Mouse (Mus musculus): ENCODE results near the gene Gm10401. TPM values are rescaled to one million over a fixed set of nuclear protein-coding genes. Genes with fewer than 3 reads are reported as not detected.

Gm10401 gene
- total and polyA plus RNA-seq, 3 experiments: not detected

- peak overlapping the region; percentile 27; the same call in 1 of the 2 replicates for H3K9ac ChIP-seq (ENCODE audit: low read depth, low read length)
- no peaks in the 10 kb centered on the region for H3K36me3 ChIP-seq (ENCODE audit: control insufficient read depth, insufficient read depth, low read length)
- intact Hi-C loops (cut with DNase I): no loop called here
- H3K27me3 ChIP-seq (ENCODE audit: control insufficient read depth, insufficient read depth, low read length): no peaks in the 10 kb centered on the region
- peak in 1 of 2 experiments; percentile 39 for DNase-seq
- WGBS: 31% methylated on average over 6 of the region's 6 CpGs
- H3K27ac ChIP-seq: peak overlapping the region; percentile 85
- peak overlapping the region; percentile 86 for H3K4me3 ChIP-seq
- peaks cover 3% of the 10 kb centered on the region; the same call in 1 of the 2 replicates for H3K79me2 ChIP-seq (replicated peaks; ENCODE audit: control insufficient read depth, insufficient read depth, low read length)
- TF ChIP-seq CTCF (IDR thresholded peaks at IDR 0.05) (no peak), EP300 (IDR thresholded peaks at IDR 0.05; ENCODE audit: insufficient read depth, low read depth, low read length) (no peak), POLR2A (IDR thresholded peaks at IDR 0.05; ENCODE audit: insufficient read depth, low read depth, low read length) (no peak)
- H3K4me1 ChIP-seq (ENCODE audit: control insufficient read depth, insufficient read depth, low read length): peaks cover 2% of the 10 kb centered on the region
These were observed 35.4 kb upstream of the Gm10401 start for GRCm38 (mm10) chr5:115133358-115134066.

GRCm38 (mm10) chr5:115132465-115132864 lies 34.4 kb upstream of the Gm10401 start:
- WGBS: 82% methylated on average over 8 of the region's 8 CpGs
- no peaks in the 10 kb centered on the region for H3K36me3 ChIP-seq (ENCODE audit: control insufficient read depth, insufficient read depth, low read length)
- peaks cover 3% of the 10 kb centered on the region; the same call in 1 of the 2 replicates for H3K79me2 ChIP-seq (replicated peaks; ENCODE audit: control insufficient read depth, insufficient read depth, low read length)
- no peak overlapping the region for H3K4me3 ChIP-seq
- H3K9ac ChIP-seq (ENCODE audit: low read depth, low read length): no peak overlapping the region
- DNase-seq: no peak
- H3K27me3 ChIP-seq (ENCODE audit: control insufficient read depth, insufficient read depth, low read length): no peaks in the 10 kb centered on the region
- no peak for TF ChIP-seq CTCF (IDR thresholded peaks at IDR 0.05)
- no peak for TF ChIP-seq POLR2A (IDR thresholded peaks at IDR 0.05; ENCODE audit: insufficient read depth, low read depth, low read length)
- no peak for TF ChIP-seq EP300 (IDR thresholded peaks at IDR 0.05; ENCODE audit: insufficient read depth, low read depth, low read length)
- intact Hi-C loops (cut with DNase I): no loop called here
- H3K27ac ChIP-seq: no peak overlapping the region; the same call in 1 of the 2 replicates
- peaks cover 2% of the 10 kb centered on the region for H3K4me1 ChIP-seq (ENCODE audit: control insufficient read depth, insufficient read depth, low read length)

- Histone ChIP-seq H3K27me3 (ENCODE audit: control insufficient read depth, insufficient read depth, low read length) (no peaks in the 10 kb centered on the region), H3K27ac (no peak overlapping the region), H3K79me2 (replicated peaks; ENCODE audit: control insufficient read depth, insufficient read depth, low read length) (peaks cover 3% of the 10 kb centered on the region; the same call in 1 of the 2 replicates), H3K36me3 (ENCODE audit: control insufficient read depth, insufficient read depth, low read length) (no peaks in the 10 kb centered on the region), H3K9ac (ENCODE audit: low read depth, low read length) (no peak overlapping the region), H3K4me3 (no peak overlapping the region), H3K4me1 (ENCODE audit: control insufficient read depth, insufficient read depth, low read length) (peaks cover 3% of the 10 kb centered on the region)
- no peak for DNase-seq
- TF ChIP-seq CTCF (IDR thresholded peaks at IDR 0.05): peak; percentile 47
- no peak for TF ChIP-seq EP300 (IDR thresholded peaks at IDR 0.05; ENCODE audit: insufficient read depth, low read depth, low read length)
- TF ChIP-seq POLR2A (IDR thresholded peaks at IDR 0.05; ENCODE audit: insufficient read depth, low read depth, low read length): no peak
- intact Hi-C loops (cut with DNase I): loop anchor here (10.0 kb wide), 1 partner anchor 215 kb away; the partner anchor contains the start of genes Cox6a1, Gatc and Triap1
- 84% methylated on average over 6 of the region's 6 CpGs for WGBS
These were observed 31.2 kb upstream of the Gm10401 start for GRCm38 (mm10) chr5:115129328-115129727.

- 93% methylated on average over 22 of the region's 22 CpGs for whole genome bisulfite sequencing
These were observed 29.5 kb upstream of the Gm10401 start for GRCm38 (mm10) chr5:115127421-115128179.

GRCm38 (mm10) chr5:115126578-115127312 lies 28.6 kb upstream of the Gm10401 start:
- WGBS: 85% methylated on average over 28 of the region's 28 CpGs
- H3K9ac ChIP-seq (ENCODE audit: low read depth, low read length): no peak overlapping the region
- no peaks in the 10 kb centered on the region for H3K79me2 ChIP-seq (replicated peaks; ENCODE audit: control insufficient read depth, insufficient read depth, low read length)
- TF ChIP-seq EP300 (IDR thresholded peaks at IDR 0.05; ENCODE audit: insufficient read depth, low read depth, low read length) (no peak), CTCF (IDR thresholded peaks at IDR 0.05) (no peak), POLR2A (IDR thresholded peaks at IDR 0.05; ENCODE audit: insufficient read depth, low read depth, low read length) (no peak)
- H3K4me1 ChIP-seq (ENCODE audit: control insufficient read depth, insufficient read depth, low read length): peaks cover 2% of the 10 kb centered on the region
- H3K4me3 ChIP-seq: no peak overlapping the region
- DNase-seq: peak in 1 of 2 experiments; percentile 18
- no peaks in the 10 kb centered on the region for H3K27me3 ChIP-seq (ENCODE audit: control insufficient read depth, insufficient read depth, low read length)
- H3K27ac ChIP-seq: no peak overlapping the region; the same call in 1 of the 2 replicates
- no peaks in the 10 kb centered on the region for H3K36me3 ChIP-seq (ENCODE audit: control insufficient read depth, insufficient read depth, low read length)
- intact Hi-C loops (cut with DNase I): loop anchor here (10.0 kb wide), 1 partner anchor 218 kb away; the partner anchor contains the start of genes Cox6a1, Gatc and Triap1

More at GRCm38 (mm10) chr5:115127421-115128179, 29.5 kb upstream of the Gm10401 start:
- Histone ChIP-seq H3K9ac (ENCODE audit: low read depth, low read length) (no peak overlapping the region), H3K27ac (no peak overlapping the region), H3K36me3 (ENCODE audit: control insufficient read depth, insufficient read depth, low read length) (no peaks in the 10 kb centered on the region), H3K27me3 (ENCODE audit: control insufficient read depth, insufficient read depth, low read length) (no peaks in the 10 kb centered on the region), H3K4me3 (no peak overlapping the region), H3K79me2 (replicated peaks; ENCODE audit: control insufficient read depth, insufficient read depth, low read length) (no peaks in the 10 kb centered on the region), H3K4me1 (ENCODE audit: control insufficient read depth, insufficient read depth, low read length) (peaks cover 2% of the 10 kb centered on the region)
- TF ChIP-seq POLR2A (IDR thresholded peaks at IDR 0.05; ENCODE audit: insufficient read depth, low read depth, low read length) (no peak), CTCF (IDR thresholded peaks at IDR 0.05) (no peak), EP300 (IDR thresholded peaks at IDR 0.05; ENCODE audit: insufficient read depth, low read depth, low read length) (no peak)
- intact Hi-C loops (cut with DNase I): loop anchor here (10.0 kb wide), 1 partner anchor 217 kb away; the partner anchor contains the start of genes Cox6a1, Gatc and Triap1
- peak in 1 of 2 experiments; percentile 18 for DNase-seq

Measured in heart, adult 2 months (tissue).